Mouse (Mus musculus): ENCODE measurements around the gene Olfr1348. TPM values are rescaled to one million over a fixed set of nuclear protein-coding genes. Genes with fewer than 3 reads are reported as not detected.
"Not testable (repeated sequence)": the region's sequence is repeated elsewhere in the genome, so short reads cannot be mapped to it uniquely, and the experiment has no call there.

The Olfr1348 gene
- total and polyA plus RNA-seq, 3 experiments, result not detected

DNA sequence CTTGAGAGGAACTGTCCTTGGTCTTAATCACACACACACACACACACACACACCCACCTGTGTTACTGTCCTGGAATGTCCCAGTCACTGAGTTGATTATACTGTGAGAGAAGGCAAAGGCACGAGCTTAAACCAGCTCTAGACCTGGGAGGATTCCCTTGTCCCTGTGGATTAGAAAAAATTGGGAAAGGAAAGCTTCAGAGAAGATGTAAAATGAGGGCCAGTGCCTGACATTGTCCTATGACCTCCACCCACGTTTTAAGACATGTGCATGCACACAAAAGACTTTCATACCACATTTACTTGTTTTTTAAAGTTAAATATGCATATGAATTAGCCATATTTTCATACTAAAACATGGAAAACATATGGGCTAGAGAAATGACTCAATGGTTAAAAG is 21.7 kb downstream of the Olfr1348 start, which contains the start of gene Olfr5:
TSS of gene Olfr5 (minus strand) at position 101 of the 400 bp plus-strand sequence.
- dilution Hi-C loops (cut with MboI; ENCODE audit: extremely low pct_ligation_motif_present, extremely low pct_unique_long_range_greater_than_20kb, low sequenced_read_pairs), result no loop called here
- no peaks in the 10 kb centered on the region for H3K79me2 ChIP-seq (replicated peaks; ENCODE audit: control insufficient read depth, extremely low read depth, insufficient read depth, poor library complexity, severe bottlenecking)
- no peak within 1 kb of the TSS for H3K4me2 ChIP-seq (ENCODE audit: insufficient read depth, low read depth, poor library complexity, severe bottlenecking)
- H3K27ac ChIP-seq (ENCODE audit: insufficient read depth, low read depth), result no peak within 1 kb of the TSS
- H3K4me3 ChIP-seq (replicated peaks in 1 of 3; ENCODE audit: low read depth in 2 of 3, low read length in 2 of 3, poor library complexity in 1 of 3), result no peak within 1 kb of the TSS
- no peak within 1 kb of the TSS for H3K9ac ChIP-seq (ENCODE audit: insufficient read depth, low read depth)
- H3K9me3 ChIP-seq (replicated peaks; ENCODE audit: low read length), result peaks cover 29% of the 10 kb centered on the region
- no peak for DNase-seq (ENCODE audit: extremely low read depth)
- H3K36me3 ChIP-seq (replicated peaks in 1 of 2; ENCODE audit: control insufficient read depth in 1 of 2, insufficient read depth in 1 of 2, low read length in 1 of 2), result no peaks in the 10 kb centered on the region
- no peaks in the 10 kb centered on the region for H3K27me3 ChIP-seq (replicated peaks)
- H3K4me1 ChIP-seq (ENCODE audit: control insufficient read depth in 1 of 2, insufficient read depth in 2 of 2), result no peaks in the 10 kb centered on the region
- in situ Hi-C loops (cut with MboI; ENCODE audit: low pct_ligation_motif_present, low pct_unique_long_range_greater_than_20kb, low sequenced_read_pairs), result no loop called here
- TF ChIP-seq TBP (conservative IDR thresholded peaks at IDR 0.05; ENCODE audit: low read depth, low read length) (no peak), E2F4 (IDR thresholded peaks at IDR 0.05; ENCODE audit: insufficient replicate concordance, low read depth, low read length) (no peak), BHLHE40 (IDR thresholded peaks at IDR 0.05; ENCODE audit: low read depth, low read length) (no peak), JUN (IDR thresholded peaks at IDR 0.05; ENCODE audit: insufficient read depth, low read depth, low read length) (no peak), JUND (conservative IDR thresholded peaks at IDR 0.05; ENCODE audit: low read depth, low read length) (no peak), HCFC1 (IDR thresholded peaks at IDR 0.05; ENCODE audit: low read depth, low read length) (no peak), SMC3 (IDR thresholded peaks at IDR 0.05; ENCODE audit: low read depth, low read length) (no peak), USF1 (IDR thresholded peaks at IDR 0.05; ENCODE audit: low read depth, low read length) (no peak), MAX (IDR thresholded peaks at IDR 0.05; ENCODE audit: low read length) (no peak), UBTF (IDR thresholded peaks at IDR 0.05; ENCODE audit: low read depth, low read length) (no peak), MAFK (IDR thresholded peaks at IDR 0.05; ENCODE audit: insufficient replicate concordance, low read length) (no peak), POLR2AphosphoS2 (IDR thresholded peaks at IDR 0.05; ENCODE audit: low read depth, low read length) (no peak), ZMIZ1 (IDR thresholded peaks at IDR 0.05; ENCODE audit: low read depth, low read length) (no peak), KAT2A (IDR thresholded peaks at IDR 0.05; ENCODE audit: insufficient replicate concordance, low read length) (no peak)

DNA sequence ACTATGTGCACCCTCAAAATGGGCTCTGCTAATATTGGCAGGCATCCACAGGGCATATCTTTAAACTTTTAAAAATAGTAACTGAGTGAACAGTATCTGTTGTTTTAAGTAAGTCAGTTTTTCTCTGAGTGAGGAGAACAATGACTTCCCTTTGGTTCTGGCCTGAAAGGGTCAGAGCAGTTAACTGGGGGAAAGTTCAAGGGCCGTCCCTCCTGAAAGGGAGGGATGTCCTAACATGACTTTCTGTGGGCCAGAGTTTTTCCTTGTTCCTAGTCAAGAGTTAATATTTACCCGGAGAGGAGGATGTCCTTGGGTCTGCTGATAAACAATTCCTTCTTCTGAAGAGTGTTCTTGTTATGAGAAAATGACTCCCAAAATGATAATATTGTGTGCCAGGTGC is 30.9 kb downstream of the Olfr1348 start:
- H3K4me1 ChIP-seq (ENCODE audit: control insufficient read depth in 1 of 2, insufficient read depth in 2 of 2); H3K9ac ChIP-seq (ENCODE audit: insufficient read depth, low read depth); H3K27ac ChIP-seq (ENCODE audit: insufficient read depth, low read depth); in situ Hi-C loops (cut with MboI; ENCODE audit: low pct_ligation_motif_present, low pct_unique_long_range_greater_than_20kb, low sequenced_read_pairs); dilution Hi-C loops (cut with MboI; ENCODE audit: extremely low pct_ligation_motif_present, extremely low pct_unique_long_range_greater_than_20kb, low sequenced_read_pairs); H3K36me3 ChIP-seq (replicated peaks in 1 of 2; ENCODE audit: control insufficient read depth in 1 of 2, insufficient read depth in 1 of 2, low read length in 1 of 2); H3K4me3 ChIP-seq (replicated peaks in 1 of 3; ENCODE audit: low read depth in 2 of 3, low read length in 2 of 3, poor library complexity in 1 of 3); DNase-seq (ENCODE audit: extremely low read depth); H3K79me2 ChIP-seq (replicated peaks; ENCODE audit: control insufficient read depth, extremely low read depth, insufficient read depth, poor library complexity, severe bottlenecking); H3K27me3 ChIP-seq (replicated peaks); H3K4me2 ChIP-seq (ENCODE audit: insufficient read depth, low read depth, poor library complexity, severe bottlenecking): not testable (repeated sequence)
- H3K9me3 ChIP-seq (replicated peaks; ENCODE audit: low read length), result peaks cover 36% of the 10 kb centered on the region

DNA sequence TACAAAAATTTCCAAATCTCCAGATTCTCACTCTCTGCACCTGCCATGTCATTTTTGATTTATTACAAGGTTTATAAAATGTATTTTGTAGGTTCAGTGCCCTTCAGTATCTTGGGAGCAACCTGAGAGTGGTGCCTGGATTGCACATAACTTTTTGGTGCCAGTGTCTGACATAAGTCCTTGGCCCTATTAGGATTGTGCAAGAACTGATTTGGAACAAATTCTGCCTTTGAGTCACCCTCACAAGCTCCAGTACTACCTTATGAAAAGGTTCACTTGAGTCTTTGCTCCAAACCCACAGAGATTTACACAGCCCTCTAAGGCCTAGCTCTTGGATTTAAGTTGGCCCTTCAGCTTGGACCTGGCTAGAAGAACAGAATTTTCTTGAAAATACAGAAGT is 41.6 kb downstream of the Olfr1348 start, which contains the start of gene Olfr1346:
TSS of gene Olfr1346 (plus strand) at position 151 of the 400 bp plus-strand sequence.
- no peaks in the 10 kb centered on the region for H3K79me2 ChIP-seq (replicated peaks; ENCODE audit: control insufficient read depth, extremely low read depth, insufficient read depth, poor library complexity, severe bottlenecking)
- H3K27me3 ChIP-seq (replicated peaks), result no peaks in the 10 kb centered on the region
- H3K9ac ChIP-seq (ENCODE audit: insufficient read depth, low read depth), result no peak within 1 kb of the TSS
- in situ Hi-C loops (cut with MboI; ENCODE audit: low pct_ligation_motif_present, low pct_unique_long_range_greater_than_20kb, low sequenced_read_pairs), result no loop called here
- DNase-seq (ENCODE audit: extremely low read depth), result no peak
- dilution Hi-C loops (cut with MboI; ENCODE audit: extremely low pct_ligation_motif_present, extremely low pct_unique_long_range_greater_than_20kb, low sequenced_read_pairs), result no loop called here
- H3K36me3 ChIP-seq (replicated peaks in 1 of 2; ENCODE audit: control insufficient read depth in 1 of 2, insufficient read depth in 1 of 2, low read length in 1 of 2), result no peaks in the 10 kb centered on the region
- no peak within 1 kb of the TSS for H3K4me3 ChIP-seq (replicated peaks in 1 of 3; ENCODE audit: low read depth in 2 of 3, low read length in 2 of 3, poor library complexity in 1 of 3)
- no peak within 1 kb of the TSS for H3K27ac ChIP-seq (ENCODE audit: insufficient read depth, low read depth)
- H3K9me3 ChIP-seq (replicated peaks; ENCODE audit: low read length), result peaks cover 13% of the 10 kb centered on the region
- no peaks in the 10 kb centered on the region for H3K4me1 ChIP-seq (ENCODE audit: control insufficient read depth in 1 of 2, insufficient read depth in 2 of 2)
- TF ChIP-seq ZNF384 (IDR thresholded peaks at IDR 0.05; ENCODE audit: low read depth, low read length) (no peak), SIN3A (IDR thresholded peaks at IDR 0.05; ENCODE audit: low read length) (no peak), USF2 (conservative IDR thresholded peaks at IDR 0.05; ENCODE audit: low read depth, low read length) (no peak), IRF4 (IDR thresholded peaks at IDR 0.05; ENCODE audit: low read depth, low read length) (no peak)
- H3K4me2 ChIP-seq (ENCODE audit: insufficient read depth, low read depth, poor library complexity, severe bottlenecking), result no peak within 1 kb of the TSS

Data from CH12.LX (cell line).